Mouse (Mus musculus): ENCODE data around the gene Gm49721.
"Not testable (repeated sequence)": the region's sequence is repeated elsewhere in the genome, so short reads cannot be mapped to it uniquely, and the experiment has no call there.

DNA sequence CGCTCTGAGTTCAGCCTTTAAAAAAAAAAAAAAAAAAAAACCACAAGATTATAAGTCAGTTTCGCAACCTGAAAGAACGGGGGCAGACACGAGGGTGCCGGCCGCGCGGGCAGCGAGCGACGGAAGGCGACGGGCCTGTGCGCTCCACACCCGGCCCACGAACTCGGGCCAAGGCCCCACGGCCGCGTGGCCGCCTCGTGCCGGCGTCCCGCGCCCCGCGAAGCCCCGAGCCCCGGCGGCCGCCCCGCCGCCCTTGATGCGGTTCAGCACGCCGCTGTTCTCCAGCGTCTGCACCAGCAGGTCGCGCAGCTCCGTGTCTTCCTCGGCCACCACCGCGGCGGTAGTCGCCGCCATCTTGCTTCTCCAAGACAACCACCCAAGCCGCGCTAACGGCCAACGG, 17.9 kb upstream of the Gm49721 start, which contains the start of gene Tagap1:
- TF ChIP-seq NANOG (IDR thresholded peaks at IDR 0.05; ENCODE audit: borderline replicate concordance, low read length); CTCF (conservative IDR thresholded peaks at IDR 0.05; ENCODE audit: low read length); POU5F1 (IDR thresholded peaks at IDR 0.05; ENCODE audit: borderline replicate concordance, low read length): not testable (repeated sequence)
